Mouse (Mus musculus): ENCODE measurements at regions not wholly inside any gene's neighbourhood (a gene's known extent, or its start where the extent isn't known, plus 50 kb on each side); places are given as distances from the start of the nearest gene placed in this dataset.

GRCm38 (mm10) chr2:92806481-92807195 lies 108.3 kb upstream of the Syt13 start:
- no peak for DNase-seq

GRCm38 (mm10) chr2:92807404-92807803 lies 107.5 kb upstream of the Syt13 start:
- DNase-seq = no peak

GRCm38 (mm10) chr2:92808121-92808520 lies 106.8 kb upstream of the Syt13 start:
- no peak for DNase-seq

GRCm38 (mm10) chr2:92809226-92809625 lies 105.7 kb upstream of the Syt13 start:
- no peak for DNase-seq

DNA sequence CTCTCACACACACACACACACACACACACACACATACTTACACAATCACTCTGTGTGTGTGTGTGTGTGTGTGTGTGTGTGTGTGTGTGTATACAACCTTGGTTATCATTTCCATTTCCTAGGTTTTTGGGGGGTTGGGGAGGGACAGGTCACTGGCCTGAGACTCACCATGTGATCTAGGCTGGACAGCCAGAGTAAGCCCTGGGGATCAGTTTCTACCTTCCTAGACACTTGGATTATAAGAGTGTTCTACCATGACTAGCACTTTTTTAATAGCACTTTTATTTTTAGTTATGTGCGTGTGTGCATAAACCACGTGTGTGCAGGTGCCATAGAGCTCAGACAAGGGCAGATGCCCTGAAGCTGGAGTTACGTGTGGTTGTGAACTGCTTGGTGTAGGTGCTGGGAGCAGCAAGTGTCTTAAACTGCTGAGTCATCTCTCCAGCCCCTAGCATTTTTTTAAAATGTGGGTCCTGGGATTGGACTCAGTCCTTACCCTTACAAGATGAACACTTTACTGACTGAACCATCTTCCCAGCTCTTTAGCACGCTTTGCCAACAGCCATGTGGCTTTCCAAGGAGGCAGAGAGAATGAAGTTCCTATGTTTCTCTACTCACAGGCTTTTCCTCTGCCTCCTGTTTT lies 105.1 kb upstream of the Syt13 start:
- DNase-seq = no peak

DNA sequence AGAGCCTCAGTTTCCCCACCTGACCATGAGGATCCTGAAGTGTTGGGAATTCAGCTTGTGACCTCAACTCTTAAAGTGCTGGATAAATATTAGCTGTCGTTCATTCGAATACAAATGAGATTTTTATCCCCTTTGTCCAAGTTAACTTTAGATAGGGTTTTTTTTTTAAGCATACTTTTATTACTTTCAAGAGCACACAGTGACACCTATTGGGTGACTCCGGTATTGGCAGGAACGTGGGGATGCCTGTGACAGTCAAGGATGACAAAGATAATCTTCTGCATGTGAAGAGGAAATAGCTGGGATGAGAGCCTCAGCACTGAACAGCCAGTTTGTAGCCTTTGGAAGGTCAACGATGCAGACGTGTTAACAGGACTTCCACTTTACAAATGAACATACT lies 103.9 kb upstream of the Syt13 start:
- DNase-seq = peak in 1 of 2 experiments; percentile 61

GRCm38 (mm10) chr2:92813028-92813427 lies 101.9 kb upstream of the Syt13 start:
- no peak for DNase-seq

DNA sequence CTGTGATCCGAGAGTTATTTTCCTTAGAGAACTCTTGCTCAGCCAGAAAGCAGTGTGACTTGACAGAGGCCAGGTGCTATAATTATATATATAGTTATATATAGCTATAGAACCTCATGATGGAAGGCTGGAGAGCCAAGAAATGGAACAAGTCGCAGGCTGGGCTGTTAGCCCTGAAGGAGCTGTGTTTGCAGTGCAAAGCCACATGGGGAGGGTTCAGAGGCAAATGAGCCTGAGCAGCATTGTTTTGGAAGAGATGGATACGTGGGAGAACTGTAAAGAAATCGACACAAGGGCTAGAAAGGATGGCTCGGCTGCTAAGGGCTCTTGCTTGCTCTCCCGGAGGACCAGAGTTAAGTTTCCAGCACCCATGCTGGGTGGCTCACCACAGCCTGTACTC lies 95.3 kb upstream of the Syt13 start:
- no peak for DNase-seq

DNA sequence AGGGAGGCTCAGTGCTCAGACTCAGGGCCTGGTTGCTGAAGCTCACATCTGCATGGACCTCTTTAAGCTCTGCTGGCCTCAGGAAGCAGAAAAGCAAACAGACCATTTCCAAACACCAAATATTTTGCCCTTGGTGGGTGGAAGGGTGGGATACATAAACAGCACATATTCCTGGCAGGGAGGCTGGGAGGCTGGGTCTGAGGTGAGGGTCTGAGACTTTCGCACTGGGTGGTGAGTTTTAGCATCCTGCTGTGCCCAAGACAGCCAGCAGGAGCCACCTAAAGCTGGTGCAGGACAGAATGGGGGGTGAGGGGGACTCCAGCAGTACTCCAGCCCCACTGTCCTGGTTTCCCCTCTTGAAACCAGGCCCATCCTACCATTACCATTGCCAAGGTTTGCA lies 90.6 kb upstream of the Syt13 start:
- DNase-seq = peak; percentile 62 to 80

- DNase-seq = peak; percentile 27 to 52
Measured at GRCm38 (mm10) chr2:92825395-92825794, 89.5 kb upstream of the Syt13 start.

DNA sequence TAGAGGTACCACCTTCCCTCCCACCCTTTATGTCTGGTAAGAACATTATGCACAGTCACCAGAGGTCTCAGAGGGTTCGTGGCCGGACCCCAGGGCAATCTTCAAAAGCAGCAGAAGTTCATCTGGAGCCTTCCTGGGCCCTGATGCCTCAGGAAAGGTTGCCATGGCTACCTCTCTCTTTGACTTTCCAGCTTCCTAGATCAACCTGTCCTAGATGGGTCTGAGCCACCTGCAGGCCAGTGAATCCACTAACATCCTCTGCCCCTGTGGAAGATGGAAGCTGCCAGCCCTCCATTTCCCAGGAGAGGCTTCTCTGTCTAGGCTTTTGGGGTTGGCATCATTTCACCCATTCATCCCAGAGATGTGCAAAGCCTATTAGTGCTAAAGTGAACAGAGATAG lies 84.8 kb upstream of the Syt13 start:
- no peak for DNase-seq

GRCm38 (mm10) chr2:92831784-92832183 lies 83.1 kb upstream of the Syt13 start:
- peak; percentile 18 to 61 for DNase-seq

GRCm38 (mm10) chr2:92836203-92836602 lies 78.7 kb upstream of the Syt13 start:
- no peak for DNase-seq

DNA sequence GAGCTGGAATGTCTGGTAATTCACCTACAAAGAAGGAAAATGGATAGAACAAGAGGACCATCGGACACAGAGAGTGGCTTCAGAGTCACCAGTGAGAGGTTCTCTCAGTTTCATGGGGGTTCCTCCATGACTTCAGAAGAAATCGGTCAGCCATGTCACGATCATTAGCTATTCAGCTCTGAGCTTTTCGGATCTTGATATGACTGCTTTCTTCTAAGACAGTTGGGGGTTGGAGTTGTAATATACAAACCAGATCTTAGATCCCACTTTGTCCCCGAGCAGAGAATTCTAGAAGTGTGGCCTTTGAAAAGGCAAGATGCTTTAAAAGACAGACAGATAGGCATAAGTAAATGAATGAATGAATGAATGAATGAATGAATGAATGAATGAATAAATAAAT lies 76.9 kb upstream of the Syt13 start:
- no peak for DNase-seq

GRCm38 (mm10) chr2:92840009-92840408 lies 74.9 kb upstream of the Syt13 start:
- peak; percentile 66 to 76 for DNase-seq

- no peak for DNase-seq
Measured at GRCm38 (mm10) chr2:92841626-92842025, 73.3 kb upstream of the Syt13 start.

DNA sequence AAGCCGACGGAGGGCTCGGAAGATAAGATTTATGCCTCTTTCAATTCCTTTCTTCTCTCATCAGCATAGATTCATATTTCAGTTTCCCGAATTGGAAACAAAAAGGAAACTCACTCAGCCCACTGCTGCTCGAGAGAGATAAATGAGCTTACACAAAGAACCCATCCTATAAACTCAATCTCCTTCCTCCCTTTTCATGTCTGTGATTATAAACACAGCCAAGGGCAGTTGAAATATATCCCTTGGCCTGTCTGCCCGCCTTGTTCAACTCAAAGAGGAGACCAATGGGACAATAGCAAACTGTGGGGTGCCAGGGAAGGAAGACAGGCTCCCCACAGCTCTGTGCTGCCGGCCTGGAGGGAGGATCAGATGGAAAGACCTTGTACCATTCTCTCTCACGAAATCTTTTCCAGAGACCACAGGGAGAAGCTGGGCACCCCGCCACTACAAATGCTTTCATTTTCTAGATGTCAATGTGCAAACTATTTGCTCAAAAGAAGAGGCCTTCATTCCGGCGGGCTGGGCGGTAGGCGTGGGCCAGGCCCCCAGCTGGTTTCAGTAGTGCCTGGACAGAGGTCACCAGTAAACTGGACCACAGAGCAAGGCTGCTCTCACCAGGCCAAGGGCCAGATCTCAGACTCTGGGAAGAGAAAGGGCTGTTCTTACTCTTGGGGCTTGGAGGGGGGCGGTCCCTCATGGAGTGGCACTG lies 69.7 kb upstream of the Syt13 start:
- peak; percentile 71 to 90 for DNase-seq

- DNase-seq = no peak
Measured at GRCm38 (mm10) chr2:92848962-92849361, 65.9 kb upstream of the Syt13 start.

GRCm38 (mm10) chr2:92851336-92851735 lies 63.6 kb upstream of the Syt13 start:
- no peak for DNase-seq

- no peak for DNase-seq
Measured at GRCm38 (mm10) chr2:92853175-92853574, 61.7 kb upstream of the Syt13 start.

DNA sequence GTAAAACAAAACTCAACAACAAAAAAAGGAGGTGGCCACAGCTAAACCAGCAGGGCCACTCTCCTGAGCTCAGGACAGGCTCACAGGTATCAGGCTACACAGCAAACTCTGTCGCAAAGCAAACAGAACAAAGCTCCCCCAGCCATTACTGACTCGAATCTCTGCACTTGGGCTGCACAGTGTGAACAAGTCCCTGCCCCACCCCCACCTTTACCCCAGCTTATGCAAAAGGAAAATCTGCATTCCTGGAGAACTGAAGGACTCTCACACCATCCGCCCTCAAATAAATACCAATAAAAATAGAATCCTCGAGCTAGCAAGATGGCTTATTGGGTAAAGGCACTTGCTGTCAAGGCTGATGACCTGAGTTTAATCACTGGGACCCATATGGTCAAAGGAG lies 60.6 kb upstream of the Syt13 start:
- DNase-seq = no peak

DNA sequence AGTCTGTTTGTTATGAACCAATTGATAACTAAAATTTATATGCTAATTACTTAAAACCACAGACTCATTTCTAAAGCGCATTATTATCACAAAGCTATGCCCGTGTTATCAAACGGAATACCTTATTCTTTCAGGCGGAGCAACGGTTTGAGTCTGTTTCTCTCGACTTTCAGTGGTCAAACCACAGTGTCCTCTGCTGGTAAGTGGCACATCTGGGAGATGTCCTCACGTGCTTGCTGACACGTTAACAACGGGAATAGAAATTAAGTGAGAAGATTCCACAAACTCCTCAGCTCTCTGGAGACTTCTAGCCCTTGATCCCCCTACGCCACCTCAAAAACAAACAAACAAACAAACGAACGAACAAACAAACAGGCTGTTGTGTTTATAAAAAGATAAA lies 58.9 kb upstream of the Syt13 start:
- DNase-seq = no peak

DNA sequence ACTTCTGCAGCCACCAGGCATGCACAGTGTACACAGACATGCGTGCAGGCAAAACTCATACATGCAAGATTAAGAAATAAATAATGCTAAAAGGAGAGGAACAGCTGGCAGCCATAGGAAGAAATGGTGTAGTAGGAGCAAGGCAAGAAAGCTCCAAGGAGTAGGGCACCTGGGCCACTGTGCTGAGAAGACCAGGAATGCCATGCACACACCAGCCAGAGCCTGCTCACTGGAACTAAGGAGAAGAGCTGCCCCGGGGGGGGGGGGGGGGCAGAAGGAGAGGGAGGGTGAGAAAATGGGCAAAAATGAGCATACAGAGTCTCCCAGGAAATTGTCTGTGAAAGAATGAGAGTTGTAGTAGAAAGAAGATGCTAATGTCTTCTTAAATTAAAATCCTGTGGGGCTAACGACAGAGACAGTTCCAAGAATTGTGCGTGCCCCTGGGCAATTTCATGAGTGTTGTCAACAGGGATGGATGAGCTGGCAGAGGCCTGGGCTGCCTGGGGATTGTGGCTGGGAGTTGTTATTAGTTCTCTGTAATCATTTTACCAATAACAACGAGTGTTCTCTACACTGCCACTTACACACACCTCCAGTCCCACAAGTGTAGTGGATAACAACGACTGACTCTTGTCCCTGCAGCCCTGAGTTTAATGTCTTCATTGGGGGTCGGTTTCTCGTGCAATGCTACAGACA lies 54.2 kb upstream of the Syt13 start:
- DNase-seq = no peak

Measured in lung, postnatal 4 days (tissue).